Mouse (Mus musculus): ENCODE measurements at regions not wholly inside any gene's neighbourhood (a gene's known extent, or its start where the extent isn't known, plus 50 kb on each side); places are given as distances from the start of the nearest gene placed in this dataset.
A peak's percentile ranks its signal among the peaks of the same experiment; 100 is the strongest.

- Histone ChIP-seq H3K9ac (replicated peaks; ENCODE audit: low read depth) (no peak overlapping the region), H3K4me2 (replicated peaks; ENCODE audit: low read depth, low read length) (no peak overlapping the region), H3K4me1 (ENCODE audit: insufficient read depth, low read depth, low read length) (no peaks in the 10 kb centered on the region), H3K27me3 (replicated peaks; ENCODE audit: insufficient read depth, low read length) (no peaks in the 10 kb centered on the region), H3K4me3 (ENCODE audit: low read depth, low read length) (no peak overlapping the region), H3K9me3 (ENCODE audit: low read length) (no peaks in the 10 kb centered on the region), H3K27ac (ENCODE audit: low read length) (no peak overlapping the region), H3K36me3 (ENCODE audit: insufficient read depth, low read length) (no peaks in the 10 kb centered on the region)
- DNase-seq (ENCODE audit: low spot score) = peak; percentile 60
- WGBS = 13% methylated on average over 7 of the region's 7 CpGs
- no peak; the same call in 1 of the 2 replicates for ATAC-seq
- no peak for TF ChIP-seq CTCF (IDR thresholded peaks at IDR 0.05)
- peak; percentile 53 for TF ChIP-seq EP300 (IDR thresholded peaks at IDR 0.05)
Measured at GRCm38 (mm10) chr14:72197972-72198371, 293.7 kb downstream of the Gm9195 start.

DNA sequence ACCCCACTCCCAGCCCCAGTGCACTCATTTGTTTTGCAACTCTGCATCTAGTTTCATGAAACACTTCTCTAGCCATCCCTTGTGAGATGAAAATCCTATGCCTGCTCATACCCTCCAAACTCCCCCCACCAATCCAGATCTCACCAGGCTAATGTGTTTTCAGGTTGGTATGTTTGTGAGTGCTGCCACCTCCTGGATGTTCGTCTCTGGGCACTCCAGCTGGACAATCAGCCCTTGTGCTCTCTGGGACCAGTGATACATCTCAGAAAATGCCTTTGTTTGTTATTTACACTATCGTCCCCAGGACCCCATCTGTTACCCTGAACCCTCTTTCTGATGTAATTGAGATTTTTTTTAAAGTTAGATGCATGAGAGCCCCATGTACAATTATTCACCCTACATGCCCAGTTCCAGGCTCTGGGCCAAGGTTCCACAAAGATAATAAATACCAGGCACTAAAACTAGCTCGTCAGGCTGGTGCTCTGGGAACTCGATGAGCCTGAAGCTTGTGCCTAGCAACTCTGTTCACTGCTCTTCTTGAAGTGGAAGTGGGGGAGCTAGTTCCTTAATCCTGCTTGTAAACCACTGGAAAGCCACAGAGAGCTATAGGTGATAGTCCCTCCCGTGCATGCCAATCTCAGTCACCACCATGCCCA is 304.2 kb downstream of the Gm9195 start:
- Histone ChIP-seq H3K27me3 (replicated peaks; ENCODE audit: insufficient read depth, low read length) (no peaks in the 10 kb centered on the region), H3K36me3 (ENCODE audit: insufficient read depth, low read length) (no peaks in the 10 kb centered on the region), H3K4me1 (ENCODE audit: insufficient read depth, low read depth, low read length) (no peaks in the 10 kb centered on the region), H3K9me3 (ENCODE audit: low read length) (no peaks in the 10 kb centered on the region), H3K9ac (replicated peaks; ENCODE audit: low read depth) (no peak overlapping the region), H3K4me3 (ENCODE audit: low read depth, low read length) (no peak overlapping the region), H3K4me2 (replicated peaks; ENCODE audit: low read depth, low read length) (no peak overlapping the region), H3K27ac (ENCODE audit: low read length) (no peak overlapping the region)
- 29% methylated on average over 5 of the region's 5 CpGs for WGBS
- no peak for ATAC-seq
- peak; percentile 15 for DNase-seq (ENCODE audit: low spot score)
- TF ChIP-seq CTCF (IDR thresholded peaks at IDR 0.05) = peak; percentile 65
- TF ChIP-seq EP300 (IDR thresholded peaks at IDR 0.05) = no peak

- no peak overlapping the region for H3K4me2 ChIP-seq (replicated peaks; ENCODE audit: low read depth, low read length)
- WGBS = 91% methylated on average over 1 of the region's 1 CpGs
- no peak for ATAC-seq
- H3K9ac ChIP-seq (replicated peaks; ENCODE audit: low read depth) = no peak overlapping the region
- H3K27me3 ChIP-seq (replicated peaks; ENCODE audit: insufficient read depth, low read length) = no peaks in the 10 kb centered on the region
- H3K4me3 ChIP-seq (ENCODE audit: low read depth, low read length) = no peak overlapping the region
- H3K4me1 ChIP-seq (ENCODE audit: insufficient read depth, low read depth, low read length) = no peaks in the 10 kb centered on the region
- H3K27ac ChIP-seq (ENCODE audit: low read length) = no peak overlapping the region
- TF ChIP-seq CTCF (IDR thresholded peaks at IDR 0.05) (no peak), EP300 (IDR thresholded peaks at IDR 0.05) (no peak)
- no peaks in the 10 kb centered on the region for H3K9me3 ChIP-seq (ENCODE audit: low read length)
- no peaks in the 10 kb centered on the region for H3K36me3 ChIP-seq (ENCODE audit: insufficient read depth, low read length)
- DNase-seq (ENCODE audit: low spot score) = no peak
Measured at GRCm38 (mm10) chr14:72175751-72176150, 315.9 kb downstream of the Gm9195 start.

- DNase-seq (ENCODE audit: low spot score) = no peak
- no peak for TF ChIP-seq EP300 (IDR thresholded peaks at IDR 0.05)
- TF ChIP-seq CTCF (IDR thresholded peaks at IDR 0.05) = no peak
- 72% methylated on average over 20 of the region's 20 CpGs for WGBS
Measured at GRCm38 (mm10) chr14:72172549-72173405, 318.9 kb downstream of the Gm9195 start.

GRCm38 (mm10) chr14:72171777-72172176 is 319.9 kb downstream of the Gm9195 start:
- no peaks in the 10 kb centered on the region for H3K4me1 ChIP-seq (ENCODE audit: insufficient read depth, low read depth, low read length)
- H3K4me3 ChIP-seq (ENCODE audit: low read depth, low read length) = no peak overlapping the region
- H3K9ac ChIP-seq (replicated peaks; ENCODE audit: low read depth) = no peak overlapping the region
- H3K27ac ChIP-seq (ENCODE audit: low read length) = no peak overlapping the region
- ATAC-seq = no peak
- no peak overlapping the region for H3K4me2 ChIP-seq (replicated peaks; ENCODE audit: low read depth, low read length)
- WGBS = 59% methylated on average over 3 of the region's 3 CpGs
- H3K9me3 ChIP-seq (ENCODE audit: low read length) = no peaks in the 10 kb centered on the region
- DNase-seq (ENCODE audit: low spot score) = no peak
- TF ChIP-seq CTCF (IDR thresholded peaks at IDR 0.05) (no peak), EP300 (IDR thresholded peaks at IDR 0.05) (no peak)
- H3K27me3 ChIP-seq (replicated peaks; ENCODE audit: insufficient read depth, low read length) = no peaks in the 10 kb centered on the region
- no peaks in the 10 kb centered on the region for H3K36me3 ChIP-seq (ENCODE audit: insufficient read depth, low read length)

More at GRCm38 (mm10) chr14:72172549-72173405, 318.9 kb downstream of the Gm9195 start:
- no peak overlapping the region for H3K4me3 ChIP-seq (ENCODE audit: low read depth, low read length)
- H3K4me1 ChIP-seq (ENCODE audit: insufficient read depth, low read depth, low read length) = no peaks in the 10 kb centered on the region
- no peaks in the 10 kb centered on the region for H3K27me3 ChIP-seq (replicated peaks; ENCODE audit: insufficient read depth, low read length)
- ATAC-seq = no peak
- H3K27ac ChIP-seq (ENCODE audit: low read length) = no peak overlapping the region
- no peaks in the 10 kb centered on the region for H3K36me3 ChIP-seq (ENCODE audit: insufficient read depth, low read length)
- no peak overlapping the region for H3K4me2 ChIP-seq (replicated peaks; ENCODE audit: low read depth, low read length)
- H3K9me3 ChIP-seq (ENCODE audit: low read length) = no peaks in the 10 kb centered on the region
- H3K9ac ChIP-seq (replicated peaks; ENCODE audit: low read depth) = no peak overlapping the region

GRCm38 (mm10) chr14:72158537-72159323 is 332.9 kb downstream of the Gm9195 start:
- WGBS = 18% methylated on average over 13 of the region's 13 CpGs
- H3K27ac ChIP-seq (ENCODE audit: low read length) = no peak overlapping the region
- H3K9me3 ChIP-seq (ENCODE audit: low read length) = no peaks in the 10 kb centered on the region
- no peaks in the 10 kb centered on the region for H3K27me3 ChIP-seq (replicated peaks; ENCODE audit: insufficient read depth, low read length)
- H3K4me1 ChIP-seq (ENCODE audit: insufficient read depth, low read depth, low read length) = no peaks in the 10 kb centered on the region
- H3K4me2 ChIP-seq (replicated peaks; ENCODE audit: low read depth, low read length) = no peak overlapping the region
- no peak overlapping the region for H3K4me3 ChIP-seq (ENCODE audit: low read depth, low read length)
- ATAC-seq (0 out of 2 replicates have a peak, but pooled peaks have one; percentile 14), DNase-seq (ENCODE audit: low spot score) (peak; percentile 46)
- TF ChIP-seq EP300 (IDR thresholded peaks at IDR 0.05) = no peak
- no peak for TF ChIP-seq CTCF (IDR thresholded peaks at IDR 0.05)
- no peaks in the 10 kb centered on the region for H3K36me3 ChIP-seq (ENCODE audit: insufficient read depth, low read length)
- no peak overlapping the region for H3K9ac ChIP-seq (replicated peaks; ENCODE audit: low read depth)

Measured in lung, postnatal 0 days (tissue).